Mouse (Mus musculus) midbrain, embryonic 14.5 days (tissue): ENCODE data around the gene Ltc4s. TPM values are rescaled to one million over a fixed set of nuclear protein-coding genes. Genes with fewer than 3 reads are reported as not detected.

Experiments
- ATAC-seq: fragments of 200-750 bp; cut with Nextera tagmentation; 2 replicates; pipeline ENCODE4 v1.8.0; 2017; ENCODE audit warnings: moderate number of reproducible peaks, moderate library complexity; ENCODE audit not compliant: low FRiP score, low TSS enrichment
- DNase-seq: peaks from one replicate; pipeline ENCODE4 v3.0.0-alpha.2; 2015
- H3K27ac ChIP-seq: fragments of 300-500 bp; sonication (generic); replicated peaks from 2 replicates; pipeline ENCODE4 v1.5.1; 2014; ENCODE audit warnings: mild to moderate bottlenecking, low read depth, low read length, moderate library complexity
- H3K27me3 ChIP-seq: fragments of 300-500 bp; sonication (generic); 2 replicates; pipeline ENCODE4 v1.6.1; 2014; ENCODE audit warnings: low read length, control low read depth, mixed read lengths; ENCODE audit not compliant: control insufficient read depth, insufficient read depth
- H3K36me3 ChIP-seq: fragments of 300-500 bp; sonication (generic); 2 replicates; pipeline ENCODE4 v1.6.1; 2014; ENCODE audit warnings: low read length, control low read depth; ENCODE audit not compliant: control insufficient read depth, insufficient read depth
- H3K4me1 ChIP-seq: fragments of 300-500 bp; sonication (generic); 2 replicates; pipeline ENCODE4 v1.6.1; 2014; ENCODE audit warnings: mild to moderate bottlenecking, antibody characterized with exemption, low read length, control low read depth; ENCODE audit not compliant: control insufficient read depth, insufficient read depth
- H3K4me2 ChIP-seq: fragments of 300-500 bp; sonication (generic); 2 replicates; pipeline ENCODE4 v1.6.1; 2014; ENCODE audit warnings: mild to moderate bottlenecking, low read length, moderate library complexity
- H3K4me3 ChIP-seq: fragments of 300-500 bp; sonication (generic); replicated peaks from 2 replicates; pipeline ENCODE4 v1.5.1; 2014; ENCODE audit warnings: low read depth, low read length
- H3K9ac ChIP-seq: fragments of 300-500 bp; sonication (generic); replicated peaks from 2 replicates; pipeline ENCODE4 v1.6.1; 2014; ENCODE audit warnings: mild to moderate bottlenecking, low read length, moderate library complexity
- H3K9me3 ChIP-seq: fragments of 300-500 bp; sonication (generic); 2 replicates; pipeline ENCODE4 v1.6.1; 2016; ENCODE audit warnings: low read length, control low read depth, mixed read lengths; ENCODE audit not compliant: control insufficient read depth
- WGBS: fragments of 180-500 bp; shearing (Covaris S2); extraction: QIAGEN DNeasy Blood & Tissue Kit; methylation state at CpG from one replicate; pipeline ENCODE4 v1.1.7; 2014; 5-methylcytosine and 5-hydroxymethylcytosine counted together
- polyA plus RNA-seq: library from polyadenylated mRNA; unstranded; fragments of >200 nt; fragmentation: Nextera tagmentation; extraction: Ambion mirVana; gene quantifications from 2 replicates; pipeline ENCODE4 v1.2.1, GENCODE M21; 2014

Gene Ltc4s
- polyA plus RNA-seq, 1 experiment from 2014 or later: 2.5 TPM

- no peak overlapping the region for H3K4me3 ChIP-seq
- ATAC-seq (no peak), DNase-seq (no peak)
- H3K9ac ChIP-seq: no peak overlapping the region
- H3K36me3 ChIP-seq: no peaks in the 10 kb centered on the region
- H3K4me1 ChIP-seq: no peaks in the 10 kb centered on the region
- H3K27ac ChIP-seq: no peak overlapping the region
- no peaks in the 10 kb centered on the region for H3K9me3 ChIP-seq
- no peak overlapping the region for H3K4me2 ChIP-seq
- no peaks in the 10 kb centered on the region for H3K27me3 ChIP-seq
- WGBS: 95% methylated on average over 2 of the region's 2 CpGs
Measured at GRCm38 (mm10) chr11:50275077-50275476, 36.7 kb upstream of the Ltc4s start.

- 78% methylated on average over 2 of the region's 2 CpGs for WGBS
- no peaks in the 10 kb centered on the region for H3K4me1 ChIP-seq
- ATAC-seq: no peak
- no peak overlapping the region for H3K4me2 ChIP-seq
- no peak overlapping the region for H3K9ac ChIP-seq
- H3K27me3 ChIP-seq: no peaks in the 10 kb centered on the region
- H3K36me3 ChIP-seq: no peaks in the 10 kb centered on the region
- no peak for DNase-seq
- H3K4me3 ChIP-seq: no peak overlapping the region
- H3K27ac ChIP-seq: no peak overlapping the region
- no peaks in the 10 kb centered on the region for H3K9me3 ChIP-seq
Measured at GRCm38 (mm10) chr11:50272819-50273218, 34.4 kb upstream of the Ltc4s start.

GRCm38 (mm10) chr11:50269885-50270284, 31.5 kb upstream of the Ltc4s start:
- ATAC-seq (no peak), DNase-seq (no peak)
- Histone ChIP-seq H3K27ac (no peak overlapping the region), H3K9me3 (no peaks in the 10 kb centered on the region), H3K36me3 (peaks cover 19% of the 10 kb centered on the region), H3K4me3 (no peak overlapping the region), H3K9ac (no peak overlapping the region), H3K4me2 (no peak overlapping the region), H3K4me1 (no peaks in the 10 kb centered on the region), H3K27me3 (no peaks in the 10 kb centered on the region)
- WGBS: 100% methylated on average over 1 of the region's 1 CpGs

- Histone ChIP-seq H3K4me2 (no peak overlapping the region), H3K9ac (no peak overlapping the region), H3K9me3 (no peaks in the 10 kb centered on the region), H3K4me1 (no peaks in the 10 kb centered on the region), H3K27me3 (no peaks in the 10 kb centered on the region), H3K27ac (no peak overlapping the region), H3K36me3 (peaks cover 26% of the 10 kb centered on the region), H3K4me3 (no peak overlapping the region)
- no peak for ATAC-seq
- DNase-seq: peak; percentile 52
- WGBS: 92% methylated on average over 2 of the region's 2 CpGs
Measured at GRCm38 (mm10) chr11:50269163-50269562, 30.7 kb upstream of the Ltc4s start.

- no peak for ATAC-seq
- H3K4me2 ChIP-seq: no peak overlapping the region
- H3K4me3 ChIP-seq: no peak overlapping the region
- H3K9me3 ChIP-seq: no peaks in the 10 kb centered on the region
- no peaks in the 10 kb centered on the region for H3K27me3 ChIP-seq
- H3K9ac ChIP-seq: no peak overlapping the region
- DNase-seq: no peak
- WGBS: 94% methylated on average over 3 of the region's 3 CpGs
- H3K36me3 ChIP-seq: peaks cover 46% of the 10 kb centered on the region
- no peaks in the 10 kb centered on the region for H3K4me1 ChIP-seq
- no peak overlapping the region for H3K27ac ChIP-seq
Measured at GRCm38 (mm10) chr11:50266997-50267396, 28.6 kb upstream of the Ltc4s start.

GRCm38 (mm10) chr11:50265931-50266330, 27.5 kb upstream of the Ltc4s start:
- H3K9me3 ChIP-seq: no peaks in the 10 kb centered on the region
- no peak overlapping the region for H3K4me2 ChIP-seq
- no peak overlapping the region for H3K9ac ChIP-seq
- no peak for DNase-seq
- H3K27ac ChIP-seq: no peak overlapping the region
- H3K4me1 ChIP-seq: no peaks in the 10 kb centered on the region
- no peak for ATAC-seq
- H3K27me3 ChIP-seq: no peaks in the 10 kb centered on the region
- 89% methylated on average over 8 of the region's 8 CpGs for WGBS
- no peak overlapping the region for H3K4me3 ChIP-seq
- peaks cover 56% of the 10 kb centered on the region for H3K36me3 ChIP-seq

- Histone ChIP-seq H3K4me3 (no peak overlapping the region), H3K9ac (no peak overlapping the region), H3K27ac (no peak overlapping the region), H3K4me2 (no peak overlapping the region), H3K36me3 (peaks cover 84% of the 10 kb centered on the region), H3K27me3 (no peaks in the 10 kb centered on the region), H3K4me1 (no peaks in the 10 kb centered on the region), H3K9me3 (no peaks in the 10 kb centered on the region)
- DNase-seq (no peak), ATAC-seq (no peak)
- WGBS: 91% methylated on average over 3 of the region's 3 CpGs
Measured at GRCm38 (mm10) chr11:50263198-50263597, 24.8 kb upstream of the Ltc4s start.

- ATAC-seq (no peak), DNase-seq (no peak)
- H3K9ac ChIP-seq: no peak overlapping the region
- H3K4me3 ChIP-seq: no peak overlapping the region
- no peaks in the 10 kb centered on the region for H3K27me3 ChIP-seq
- WGBS: 94% methylated on average over 4 of the region's 4 CpGs
- no peaks in the 10 kb centered on the region for H3K4me1 ChIP-seq
- H3K9me3 ChIP-seq: no peaks in the 10 kb centered on the region
- H3K27ac ChIP-seq: no peak overlapping the region
- H3K4me2 ChIP-seq: no peak overlapping the region
- peaks cover 95% of the 10 kb centered on the region for H3K36me3 ChIP-seq
Measured at GRCm38 (mm10) chr11:50262020-50262419, 23.6 kb upstream of the Ltc4s start.

- Histone ChIP-seq H3K4me3 (no peak overlapping the region), H3K27me3 (no peaks in the 10 kb centered on the region), H3K9ac (no peak overlapping the region), H3K4me2 (no peak overlapping the region), H3K9me3 (no peaks in the 10 kb centered on the region), H3K4me1 (no peaks in the 10 kb centered on the region), H3K36me3 (peaks cover 75% of the 10 kb centered on the region), H3K27ac (no peak overlapping the region)
- DNase-seq: no peak
- no peak for ATAC-seq
- 80% methylated on average over 7 of the region's 7 CpGs for WGBS
Measured at GRCm38 (mm10) chr11:50258310-50258709, 19.9 kb upstream of the Ltc4s start.
